9 mouse cellular contexts compared by ENCODE assay signal in genomic region chr7:19932877-19933809, GRCm38 (mm10). TPM values are rescaled to one million over a fixed set of nuclear protein-coding genes. Genes with fewer than 3 reads are reported as not detected.
DNase-seq lines count a peak whose midpoint lies in the region; ATAC-seq and TF ChIP-seq lines count a peak whose summit lies in the region.
"Had no signal": no experiment of that assay in that cellular context is flagged by ENCODE, and none has a peak within 500 bp of the region (broad histone marks: within the 10 kb centered on the region; RNA-seq: fewer than 3 reads in every experiment).

No protein-coding gene starts in this region.

- H3K4me3 ChIP-seq in layer of hippocampus, adult 2 months: peak overlapping the region; percentile 43
- H3K4me3 ChIP-seq in lung, adult 2 months (replicated peaks; ENCODE audit: extremely low read depth, low read depth, low read length): peak overlapping the region; percentile 4
- peak overlapping the region; percentile 31 for H3K4me3 ChIP-seq in olfactory bulb, adult 2 months (ENCODE audit: insufficient read depth, low read depth, low read length)

- H3K4me1 ChIP-seq in lung, adult 2 months (ENCODE audit: control insufficient read depth, insufficient read depth, low read length): peaks cover 11% of the 10 kb centered on the region
- peaks cover 13% of the 10 kb centered on the region for H3K4me1 ChIP-seq in olfactory bulb, adult 2 months (ENCODE audit: control insufficient read depth, insufficient read depth, low read length)

- peak; percentile 74 for ATAC-seq in frontal cortex, adult (ENCODE audit: low TSS enrichment)

- WGBS in lung, adult 2 months: 5% methylated on average over 21 of the region's 21 CpGs
- WGBS in olfactory bulb, adult 2 months: 6% methylated on average over 21 of the region's 21 CpGs

- peak overlapping the region; percentile 79 for H3K27ac ChIP-seq in layer of hippocampus, adult 2 months
- H3K27ac ChIP-seq in olfactory bulb, adult 2 months (ENCODE audit: insufficient read depth, low read depth, low read length): peak overlapping the region; percentile 86

- TF ChIP-seq POLR2A in lung, adult 2 months (IDR thresholded peaks at IDR 0.05; ENCODE audit: borderline replicate concordance, extremely low read depth, low read depth, low read length): no peak
- no peak for TF ChIP-seq POLR2A in olfactory bulb, adult 2 months (IDR thresholded peaks at IDR 0.05; ENCODE audit: insufficient read depth, low read depth, low read length)

- DNase-seq in MEL-GATA-1-ER (ENCODE audit: extremely low read depth, low read depth): peak; percentile 54
- DNase-seq in c-Kit-positive CD71-positive TER-119-negative erythroid progenitor cells, embryonic 14.5 days (ENCODE audit: low read depth): peak; percentile 34
- DNase-seq in heart, postnatal 4 days: peak; percentile 90
- DNase-seq in layer of hippocampus, adult 2 months (ENCODE audit: low spot score in 2 of 2): peak; percentile 76 to 80
- DNase-seq in lung, adult 2 months: peak; percentile 74
- DNase-seq in urinary bladder, postnatal 36 days (ENCODE audit: low spot score in 2 of 2): peak; percentile 43 to 73

- TF ChIP-seq CTCF in layer of hippocampus, adult 2 months (conservative IDR thresholded peaks at IDR 0.05): no peak
- no peak for TF ChIP-seq CTCF in lung, adult 2 months (IDR thresholded peaks at IDR 0.05; ENCODE audit: insufficient read depth, low read length)
- no peak for TF ChIP-seq CTCF in olfactory bulb, adult 2 months (IDR thresholded peaks at IDR 0.05; ENCODE audit: insufficient read depth, low read depth, low read length)

RNA-seq across cellular contexts. Expression of gene Pvr, which starts 12.2 kb away (rescaled TPM):
- total RNA-seq in heart, postnatal 4 days (2021): 10 to 100 TPM; 25.7 to 28.3 TPM
- total RNA-seq in layer of hippocampus, adult 2 months (2021): 10 to 100 TPM; 13.6 to 16.3 TPM
- polyA plus RNA-seq in lung, adult 2 months (2012; rRNA removed): 23.7 and 24.7 TPM in 2 replicates
- polyA plus RNA-seq in olfactory bulb, adult 2 months (2012; ENCODE audit: insufficient read depth, insufficient read length, low replicate concordance, missing spikeins): not detected in 2 replicates

RNA-seq across cellular contexts. Expression of gene Igsf23, which starts 17.4 kb away (rescaled TPM):
- total RNA-seq in heart, postnatal 4 days (2021): 1 to 10 TPM; 2.2 to 2.6 TPM
- not detected for total RNA-seq in layer of hippocampus, adult 2 months (2021)
- polyA plus RNA-seq in lung, adult 2 months (2012; rRNA removed): 1.2 and 1.9 TPM in 2 replicates
- not detected in 2 replicates for polyA plus RNA-seq in olfactory bulb, adult 2 months (2012; ENCODE audit: insufficient read depth, insufficient read length, low replicate concordance, missing spikeins)

RNA-seq across cellular contexts. Expression of gene Ceacam20, which starts 32.1 kb away (rescaled TPM):
- total RNA-seq in heart, postnatal 4 days (2021): not detected
- not detected for total RNA-seq in layer of hippocampus, adult 2 months (2021)
- polyA plus RNA-seq in lung, adult 2 months (2012; rRNA removed): 0.06 and 0.33 TPM in 2 replicates
- not detected in 2 replicates for polyA plus RNA-seq in olfactory bulb, adult 2 months (2012; ENCODE audit: insufficient read depth, insufficient read length, low replicate concordance, missing spikeins)

RNA-seq across cellular contexts. Expression of gene Ceacam19, which starts 45.4 kb away (rescaled TPM):
- not detected for total RNA-seq in heart, postnatal 4 days (2021)
- total RNA-seq in layer of hippocampus, adult 2 months (2021): not detected
- 2.0 TPM in 1 of 2 replicates, not detected in the other for polyA plus RNA-seq in lung, adult 2 months (2012; rRNA removed)
- not detected in 2 replicates for polyA plus RNA-seq in olfactory bulb, adult 2 months (2012; ENCODE audit: insufficient read depth, insufficient read length, low replicate concordance, missing spikeins)
- polyA plus RNA-seq: small intestine, adult 2 months had no signal

RNA-seq across cellular contexts. Expression of gene Nlrp9b, which starts 58.1 kb away (rescaled TPM):
- not detected for total RNA-seq in heart, postnatal 4 days (2021)
- total RNA-seq in layer of hippocampus, adult 2 months (2021): not detected
- not detected in 2 replicates for polyA plus RNA-seq in lung, adult 2 months (2012; rRNA removed)
- polyA plus RNA-seq in olfactory bulb, adult 2 months (2012; ENCODE audit: insufficient read depth, insufficient read length, low replicate concordance, missing spikeins): not detected in 2 replicates

Comparison
In these comparisons a context has a peak if more than half of its experiments do, and no peak if none do; other contexts are left out.
1. Peak in every context shown above with its lines: DNase-seq, ATAC-seq, H3K4me3 ChIP-seq and H3K27ac ChIP-seq.
2. DNase-seq: peak in every context shown above with its lines; median percentile 90 in heart, postnatal 4 days; 78 in layer of hippocampus, adult 2 months; 74 in lung, adult 2 months; 58 in urinary bladder, postnatal 36 days; 54 in MEL-GATA-1-ER; 34 in c-Kit-positive CD71-positive TER-119-negative erythroid progenitor cells, embryonic 14.5 days.